Mouse (Mus musculus) embryonic facial prominence, embryonic 15.5 days (tissue): Measurements from ENCODE around the gene Olfr1423. TPM values are rescaled to one million over a fixed set of nuclear protein-coding genes. Genes with fewer than 3 reads are reported as not detected.
"Not testable (repeated sequence)": the region's sequence is repeated elsewhere in the genome, so short reads cannot be mapped to it uniquely, and the experiment has no call there.

Source experiments
- ATAC-seq: fragments of 200-750 bp; cut with Nextera tagmentation; 2 replicates; pipeline ENCODE4 v1.8.0; 2017; ENCODE audit warnings: low read depth, moderate TSS enrichment; ENCODE audit not compliant: insufficient number of reproducible peaks, low FRiP score, low TSS enrichment
- H3K27ac ChIP-seq: fragments of 300-500 bp; sonication (generic); replicated peaks from 2 replicates; pipeline ENCODE4 v1.5.1; 2015; ENCODE audit warnings: mild to moderate bottlenecking, inconsistent platforms
- H3K27me3 ChIP-seq: fragments of 300-500 bp; sonication (generic); 2 replicates; pipeline ENCODE4 v1.6.1; 2015; ENCODE audit warnings: inconsistent platforms
- H3K36me3 ChIP-seq: fragments of 300-500 bp; sonication (generic); 2 replicates; pipeline ENCODE4 v1.6.1; 2015; ENCODE audit warnings: mild to moderate bottlenecking, inconsistent platforms
- H3K4me1 ChIP-seq: fragments of 300-500 bp; sonication (generic); 2 replicates; pipeline ENCODE4 v1.6.1; 2015; ENCODE audit warnings: inconsistent platforms
- H3K4me2 ChIP-seq: fragments of 300-500 bp; sonication (generic); replicated peaks from 2 replicates; pipeline ENCODE4 v1.6.1; 2015; ENCODE audit warnings: mild to moderate bottlenecking, inconsistent platforms
- H3K4me3 ChIP-seq: fragments of 300-500 bp; sonication (generic); replicated peaks from 2 replicates; pipeline ENCODE4 v1.5.1; 2015; ENCODE audit warnings: mild to moderate bottlenecking, inconsistent platforms
- H3K9ac ChIP-seq: fragments of 300-500 bp; sonication (generic); 2 replicates; pipeline ENCODE4 v1.6.1; 2015; ENCODE audit warnings: inconsistent platforms
- H3K9me3 ChIP-seq: fragments of 300-500 bp; sonication (generic); replicated peaks from 2 replicates; pipeline ENCODE4 v1.6.1; 2016; ENCODE audit warnings: inconsistent platforms
- WGBS: fragments of 180-500 bp; shearing (Covaris S2); methylation state at CpG from one replicate; pipeline ENCODE4 v1.1.7; 2015; 5-methylcytosine and 5-hydroxymethylcytosine counted together
- polyA plus RNA-seq: library from polyadenylated mRNA; unstranded; fragments of >200 nt; fragmentation: Nextera tagmentation; extraction: Ambion mirVana; gene quantifications from 2 replicates; pipeline ENCODE4 v1.2.1, GENCODE M21; 2015

Olfr1423 gene
- polyA plus RNA-seq, 1 experiment from 2014 or later, result not detected

DNA sequence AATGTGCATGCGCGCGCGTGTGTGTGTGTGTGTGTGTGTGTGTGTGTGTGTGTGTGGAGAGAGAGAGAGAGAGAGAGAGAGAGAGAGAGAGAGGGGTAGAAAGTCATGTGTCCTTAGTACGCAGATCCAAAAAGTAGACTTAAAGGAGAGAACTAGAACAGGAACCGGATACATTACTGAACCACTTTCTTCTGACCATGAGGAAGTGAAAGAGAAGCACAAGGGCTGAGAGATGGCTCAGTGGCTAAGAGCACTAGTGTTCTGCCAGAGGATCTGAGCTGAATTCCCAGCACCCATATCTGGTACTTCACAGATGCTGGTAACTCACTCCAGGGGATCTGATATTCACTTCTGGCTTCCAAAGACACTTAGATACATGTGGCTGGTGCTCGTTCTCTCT, 51.8 kb downstream of the Olfr1423 start:
- H3K4me2 ChIP-seq, result no peak overlapping the region
- WGBS, result 92% methylated on average over 7 of the region's 7 CpGs

DNA sequence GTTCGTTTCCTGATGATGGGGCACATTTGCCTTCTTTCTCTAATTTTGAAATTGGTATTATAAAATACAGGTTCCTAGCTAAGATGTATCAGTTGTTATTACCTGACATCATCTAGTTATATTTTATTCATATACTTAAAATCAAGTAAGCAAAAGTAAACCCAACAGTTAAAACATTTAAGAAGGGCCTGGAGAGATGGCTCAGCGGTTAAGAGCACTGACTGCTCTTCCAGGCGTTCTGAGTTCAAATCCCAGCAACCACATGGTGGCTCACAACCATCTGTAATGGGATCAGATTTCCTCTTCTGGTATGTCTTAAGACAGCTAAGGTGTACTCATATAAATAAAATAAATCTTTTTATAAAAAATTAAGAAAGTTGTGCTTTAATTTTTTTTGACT, 53.3 kb downstream of the Olfr1423 start:
- Histone ChIP-seq H3K4me3 (no peak overlapping the region), H3K27me3 (no peaks in the 10 kb centered on the region), H3K9ac (no peak overlapping the region), H3K4me2 (no peak overlapping the region), H3K9me3 (no peaks in the 10 kb centered on the region), H3K27ac (no peak overlapping the region), H3K36me3 (peaks cover 75% of the 10 kb centered on the region), H3K4me1 (no peaks in the 10 kb centered on the region)
- no peak for ATAC-seq
- 77% methylated on average over 3 of the region's 3 CpGs for WGBS

More for the DNA sequence above, 51.8 kb downstream of the Olfr1423 start:
- H3K9ac ChIP-seq, result no peak overlapping the region
- H3K27ac ChIP-seq, result no peak overlapping the region
- no peaks in the 10 kb centered on the region for H3K4me1 ChIP-seq
- no peak for ATAC-seq
- no peaks in the 10 kb centered on the region for H3K27me3 ChIP-seq
- no peak overlapping the region for H3K4me3 ChIP-seq
- peaks cover 72% of the 10 kb centered on the region for H3K36me3 ChIP-seq
- H3K9me3 ChIP-seq, result no peaks in the 10 kb centered on the region

DNA sequence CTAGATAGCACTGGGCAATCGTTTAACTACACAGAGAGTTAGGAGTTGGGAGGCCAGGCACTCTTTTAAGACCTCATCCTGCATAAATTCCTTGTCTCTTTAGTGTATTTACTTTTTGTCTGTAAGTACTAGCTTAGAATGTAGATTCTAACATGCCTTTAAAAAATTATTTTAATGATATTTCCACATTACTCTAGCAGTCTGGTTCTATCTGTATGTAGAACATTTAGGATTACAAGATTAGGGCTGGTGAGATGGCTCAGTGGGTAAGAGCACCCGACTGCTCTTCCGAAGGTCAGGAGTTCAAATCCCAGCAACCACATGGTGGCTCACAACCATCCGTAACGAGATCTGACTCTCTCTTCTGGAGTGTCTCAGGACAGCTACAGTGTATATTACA, 56.5 kb downstream of the Olfr1423 start:
- 85% methylated on average over 5 of the region's 5 CpGs for WGBS
- H3K4me3 ChIP-seq, H3K4me2 ChIP-seq, ATAC-seq, H3K27me3 ChIP-seq, H3K27ac ChIP-seq, H3K9ac ChIP-seq, H3K4me1 ChIP-seq, H3K9me3 ChIP-seq: not testable (repeated sequence)
- peaks cover 75% of the 10 kb centered on the region for H3K36me3 ChIP-seq

Other genes with a start within 250 kb of the Olfr1423 start
- gene Stx3, start 221.9 kb downstream of the Olfr1423 start, polyA plus RNA-seq, result 10.4 and 10.7 TPM in 2 replicates
- gene Olfr1417, start 202.1 kb downstream of the Olfr1423 start, polyA plus RNA-seq, result not detected in 2 replicates
- not detected in 2 replicates for gene Olfr1418, start 180.3 kb downstream of the Olfr1423 start, polyA plus RNA-seq
- gene Olfr1419, start 166.2 kb downstream of the Olfr1423 start, polyA plus RNA-seq, result not detected in 2 replicates
- gene Olfr1420, start 154.8 kb downstream of the Olfr1423 start, polyA plus RNA-seq, result 0.05 TPM in 1 of 2 replicates, not detected in the other
- 17.1 and 17.7 TPM in 2 replicates for gene Patl1, start 128.9 kb downstream of the Olfr1423 start, polyA plus RNA-seq
- gene Osbp, start 75.4 kb downstream of the Olfr1423 start, polyA plus RNA-seq, result 4.5 and 5.4 TPM in 2 replicates
- gene Olfr1424, start 21.4 kb upstream of the Olfr1423 start, polyA plus RNA-seq, result not detected in 2 replicates
- not detected in 2 replicates for gene Olfr1425, start 36.4 kb upstream of the Olfr1423 start, polyA plus RNA-seq
- not detected in 2 replicates for gene Olfr1426, start 50.7 kb upstream of the Olfr1423 start, polyA plus RNA-seq
- 0.09 TPM in 1 of 2 replicates, not detected in the other for gene Olfr1427, start 62.0 kb upstream of the Olfr1423 start, polyA plus RNA-seq
- not detected in 2 replicates for gene Olfr1428, start 74.6 kb upstream of the Olfr1423 start, polyA plus RNA-seq
- not detected in 2 replicates for gene Olfr76, start 81.9 kb upstream of the Olfr1423 start, polyA plus RNA-seq
- gene Olfr1555-ps1, start 128.8 kb upstream of the Olfr1423 start, polyA plus RNA-seq, result 0.12 and 0.13 TPM in 2 replicates
- not detected in 2 replicates for gene Olfr1431, start 159.3 kb upstream of the Olfr1423 start, polyA plus RNA-seq
- not detected in 2 replicates for gene Olfr1432, start 191.3 kb upstream of the Olfr1423 start, polyA plus RNA-seq
- not detected in 2 replicates for gene Olfr262, start 200.3 kb upstream of the Olfr1423 start, polyA plus RNA-seq
- gene Olfr235, start 219.7 kb upstream of the Olfr1423 start, polyA plus RNA-seq, result 0.28 TPM in 1 of 2 replicates, not detected in the other
- gene Olfr1434, start 238.5 kb upstream of the Olfr1423 start, polyA plus RNA-seq, result 0.27 TPM in 1 of 2 replicates, not detected in the other